Mouse (Mus musculus) central nervous system, embryonic 14 days (tissue): Measurements from ENCODE around the gene H2-Ab1. TPM values are rescaled to one million over a fixed set of nuclear protein-coding genes. Genes with fewer than 3 reads are reported as not detected.

Source experiments
- polyA plus RNA-seq: library from polyadenylated mRNA; depleted of rRNA; stranded (reverse); fragments of >200 nt; gene quantifications from 2 replicates; pipeline ENCODE4 v1.2.3, GENCODE M21; 2012; rRNA removed

Gene H2-Ab1
- polyA plus RNA-seq, result 1.9 and 2.8 TPM in 2 replicates

DNA sequence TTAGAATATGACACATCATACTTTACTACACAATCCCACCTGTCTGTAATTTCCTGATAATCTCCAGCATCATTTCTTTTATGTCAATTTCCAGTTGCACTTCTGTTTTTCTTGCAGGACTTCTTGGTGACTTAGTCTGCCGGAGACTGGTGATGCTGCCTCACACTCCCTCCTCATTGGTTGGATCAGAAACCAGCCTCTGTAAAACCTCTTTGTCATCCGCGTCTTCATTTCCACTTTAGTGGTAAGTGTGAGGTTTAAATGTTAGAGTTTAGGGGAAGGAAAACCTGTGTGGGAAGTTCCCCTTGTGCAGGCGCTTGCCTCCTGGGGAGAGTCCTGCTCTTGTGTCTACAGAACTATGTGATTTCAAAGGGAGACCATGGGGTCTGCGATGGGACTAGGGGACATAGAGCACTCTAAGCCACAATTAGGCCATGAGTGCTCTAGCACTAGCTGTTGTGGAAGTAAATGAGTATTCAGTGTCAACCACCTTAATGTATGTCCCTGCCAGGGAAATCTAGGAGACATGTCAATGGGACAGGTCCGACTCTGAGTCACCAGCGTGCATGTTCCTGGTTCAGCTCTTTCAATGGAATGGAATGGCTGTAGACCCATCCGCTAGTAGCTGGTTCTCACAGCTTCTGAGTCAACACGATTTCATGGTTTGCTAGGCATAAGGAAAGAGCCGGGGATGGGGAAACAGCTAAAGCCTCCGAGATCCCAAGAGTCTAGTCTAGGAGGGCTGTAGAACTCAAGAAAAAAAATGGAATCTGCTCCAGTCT is at the start of gene H2-Ab1:
Gene H2-Ab1, plus strand, starts transcription at position 96 of the 782 bp plus-strand sequence.

DNA sequence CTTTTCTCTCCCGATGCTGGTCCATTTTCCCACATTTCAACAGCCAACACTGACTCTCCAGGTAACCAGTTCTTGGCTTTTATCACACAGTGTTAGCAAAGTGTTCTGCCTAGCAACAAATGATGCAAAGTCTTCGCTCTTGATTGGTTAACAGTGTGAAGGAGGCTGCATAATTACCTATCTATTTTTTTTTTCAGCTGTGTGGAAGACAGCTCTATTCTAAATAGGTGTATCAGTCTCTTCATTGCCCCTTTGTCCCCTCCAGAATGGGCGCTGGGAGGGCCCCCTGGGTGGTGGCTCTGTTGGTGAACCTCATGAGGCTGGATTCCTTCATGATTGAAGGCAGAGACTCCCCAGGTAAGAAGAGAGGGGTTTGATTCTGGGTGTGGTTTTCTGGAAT is 18.8 kb upstream of the H2-Ab1 start, which contains the start of gene H2-Ob:
Gene H2-Ob, plus strand, starts transcription at position 198 of the 400 bp plus-strand sequence.

GRCm38 (mm10) chr17:34287648-34288047 is 30.2 kb downstream of the H2-Ab1 start, which contains the start of gene H2-Aa:
TSS of gene H2-Aa (minus strand) at chr17:34287823.

GRCm38 (mm10) chr17:34305380-34306030 is 48.0 kb downstream of the H2-Ab1 start, which contains the start of gene H2-Eb1:
TSS of gene H2-Eb1 (plus strand) at chr17:34305867.

Other genes starting within 250 kb of the H2-Ab1 start
- 62.7 and 65.1 TPM in 2 replicates for gene Ring1, start 233.0 kb upstream of the H2-Ab1 start, polyA plus RNA-seq
- gene H2-Ke6, start 229.6 kb upstream of the H2-Ab1 start, polyA plus RNA-seq, result 115 and 118 TPM in 2 replicates
- 113 and 136 TPM in 2 replicates for gene Slc39a7, start 226.0 kb upstream of the H2-Ab1 start, polyA plus RNA-seq
- gene Rxrb, start 225.9 kb upstream of the H2-Ab1 start, polyA plus RNA-seq, result 88.3 and 91.0 TPM in 2 replicates
- gene Col11a2, start 218.3 kb upstream of the H2-Ab1 start, polyA plus RNA-seq, result 13.9 and 70.2 TPM in 2 replicates
- 0.15 and 0.29 TPM in 2 replicates for gene H2-Oa, start 165.3 kb upstream of the H2-Ab1 start, polyA plus RNA-seq
- gene H2-DMa, start 138.1 kb upstream of the H2-Ab1 start, polyA plus RNA-seq, result 10.2 and 10.5 TPM in 2 replicates
- 206 and 231 TPM in 2 replicates for gene Brd2, start 135.1 kb upstream of the H2-Ab1 start, polyA plus RNA-seq
- gene H2-DMb2, start 114.4 kb upstream of the H2-Ab1 start, polyA plus RNA-seq, result 0.15 and 0.29 TPM in 2 replicates
- 1.0 and 1.9 TPM in 2 replicates for gene H2-DMb1, start 104.6 kb upstream of the H2-Ab1 start, polyA plus RNA-seq
- gene Tap1, start 70.1 kb upstream of the H2-Ab1 start, polyA plus RNA-seq, result 2.8 and 4.5 TPM in 2 replicates
- gene Psmb9, start 69.9 kb upstream of the H2-Ab1 start, polyA plus RNA-seq, result 1.8 and 2.6 TPM in 2 replicates
- gene Psmb8, start 60.0 kb upstream of the H2-Ab1 start, polyA plus RNA-seq, result 5.1 and 6.8 TPM in 2 replicates
- gene Tap2, start 54.2 kb upstream of the H2-Ab1 start, polyA plus RNA-seq, result 1.3 and 2.0 TPM in 2 replicates
- gene H2-Ob, start 18.8 kb upstream of the H2-Ab1 start, polyA plus RNA-seq, result 0.07 TPM in 1 of 2 replicates, not detected in the other
- gene H2-Aa, start 30.1 kb downstream of the H2-Ab1 start, polyA plus RNA-seq, result 0.54 and 1.0 TPM in 2 replicates
- 1.2 and 2.2 TPM in 2 replicates for gene H2-Eb1, start 48.2 kb downstream of the H2-Ab1 start, polyA plus RNA-seq
- gene H2-Eb2, start 68.0 kb downstream of the H2-Ab1 start, polyA plus RNA-seq, result 0.16 and 0.19 TPM in 2 replicates
- 0.03 and 0.05 TPM in 2 replicates for gene Btnl2, start 97.1 kb downstream of the H2-Ab1 start, polyA plus RNA-seq
- not detected in 2 replicates for gene Btnl1, start 119.4 kb downstream of the H2-Ab1 start, polyA plus RNA-seq
- 10.5 and 11.5 TPM in 2 replicates for gene BC051142, start 141.1 kb downstream of the H2-Ab1 start, polyA plus RNA-seq
- gene Btnl4, start 219.6 kb downstream of the H2-Ab1 start, polyA plus RNA-seq, result not detected in 2 replicates